Mouse (Mus musculus): ENCODE data around the gene Abca4.

- TF ChIP-seq CTCF (IDR thresholded peaks at IDR 0.05; ENCODE audit: extremely low read depth, insufficient read depth, low read length) (no peak), POLR2A (IDR thresholded peaks at IDR 0.05; ENCODE audit: extremely low read depth, insufficient read depth, low read length) (no peak)
These were observed 17.6 kb upstream of the Abca4 start for GRCm38 (mm10) chr3:122026676-122027075.
